Mouse (Mus musculus): Measurements from ENCODE around the gene Dnm3. TPM values are rescaled to one million over a fixed set of nuclear protein-coding genes. Genes with fewer than 3 reads are reported as not detected.
A peak's percentile ranks its signal among the peaks of the same experiment; 100 is the strongest.

Dnm3 gene
- 10 to 100 TPM; 11.6 to 18.1 TPM for total RNA-seq (2021)
- 3.3 and 3.8 TPM in 2 replicates for polyA plus RNA-seq (2012; rRNA removed)
- long read RNA-seq, partial matches to known transcripts = 5 of 14 reads
- long read RNA-seq, other reads (novel, unspliced or antisense) = 9 of 14 reads

DNA sequence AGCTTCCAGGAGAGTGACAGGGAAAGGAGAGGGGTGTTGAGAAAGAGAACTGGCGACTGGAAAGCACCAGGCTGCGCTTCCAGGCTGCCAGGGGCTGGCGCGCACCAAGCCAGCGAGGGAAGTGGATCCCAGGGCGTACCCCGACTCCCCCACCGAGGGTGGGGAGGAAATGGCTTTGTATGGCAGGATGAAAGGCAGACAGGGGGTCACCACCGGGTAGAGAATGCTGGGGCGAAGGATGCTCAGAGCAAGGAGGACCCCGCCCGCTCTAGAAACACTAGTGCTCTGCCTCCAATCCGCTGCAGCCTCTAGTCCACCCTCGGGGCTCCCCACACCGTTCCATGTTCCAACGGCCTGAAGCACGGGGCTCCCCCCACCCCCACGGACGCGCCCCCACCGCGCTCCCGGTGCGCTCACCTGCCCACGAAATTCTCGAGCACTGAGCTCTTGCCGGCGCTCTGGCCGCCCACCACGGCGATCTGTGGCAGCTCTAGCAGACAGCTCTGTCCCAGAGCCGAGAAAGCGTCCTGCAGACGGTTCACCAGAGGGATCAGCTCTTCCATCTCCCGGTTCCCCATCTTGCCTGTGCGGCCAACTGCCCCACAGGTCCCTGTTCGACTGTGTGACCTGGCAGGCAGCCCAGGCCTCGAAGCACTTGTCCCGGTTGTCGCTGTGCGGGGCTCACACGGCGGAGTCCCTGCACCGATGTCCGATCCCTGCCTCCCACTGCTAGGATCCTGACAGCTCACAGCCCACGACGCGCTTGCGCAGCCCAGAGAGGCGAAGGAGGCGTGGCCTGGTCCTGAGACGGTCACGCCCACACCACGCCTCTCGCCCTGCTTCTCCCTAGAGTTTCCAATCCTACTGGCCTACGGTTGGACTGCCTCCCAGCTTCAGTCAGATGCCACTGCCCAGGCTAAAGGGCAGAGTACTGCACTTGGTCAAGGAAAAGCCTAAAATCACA, at the start of gene Dnm3:
Dnm3 (minus strand) TSS at position 789 of the 964 bp plus-strand sequence.
- peak; percentile 95 for DNase-seq

GRCm38 (mm10) chr1:162515116-162515515, 37.3 kb upstream of the Dnm3 start:
- no peak for DNase-seq

DNA sequence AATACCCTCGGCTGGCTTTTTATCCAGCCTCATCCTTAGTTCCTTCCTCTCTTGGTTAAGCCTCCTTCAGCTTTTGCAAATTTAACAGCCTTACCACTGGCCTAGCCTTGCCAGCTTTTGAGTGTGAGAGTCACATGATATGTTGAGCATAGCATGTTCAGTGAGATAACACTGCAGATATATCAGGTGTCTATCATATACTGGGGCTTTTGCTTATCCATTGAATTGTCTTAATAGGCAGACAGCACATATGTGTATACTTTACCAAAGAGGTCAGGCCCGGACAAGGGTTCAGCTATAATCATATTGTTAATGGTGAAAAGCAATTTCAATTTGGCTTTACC, 32.2 kb upstream of the Dnm3 start:
- no peak for DNase-seq

GRCm38 (mm10) chr1:162509329-162510012, 31.6 kb upstream of the Dnm3 start:
- peak; percentile 85 for DNase-seq

DNA sequence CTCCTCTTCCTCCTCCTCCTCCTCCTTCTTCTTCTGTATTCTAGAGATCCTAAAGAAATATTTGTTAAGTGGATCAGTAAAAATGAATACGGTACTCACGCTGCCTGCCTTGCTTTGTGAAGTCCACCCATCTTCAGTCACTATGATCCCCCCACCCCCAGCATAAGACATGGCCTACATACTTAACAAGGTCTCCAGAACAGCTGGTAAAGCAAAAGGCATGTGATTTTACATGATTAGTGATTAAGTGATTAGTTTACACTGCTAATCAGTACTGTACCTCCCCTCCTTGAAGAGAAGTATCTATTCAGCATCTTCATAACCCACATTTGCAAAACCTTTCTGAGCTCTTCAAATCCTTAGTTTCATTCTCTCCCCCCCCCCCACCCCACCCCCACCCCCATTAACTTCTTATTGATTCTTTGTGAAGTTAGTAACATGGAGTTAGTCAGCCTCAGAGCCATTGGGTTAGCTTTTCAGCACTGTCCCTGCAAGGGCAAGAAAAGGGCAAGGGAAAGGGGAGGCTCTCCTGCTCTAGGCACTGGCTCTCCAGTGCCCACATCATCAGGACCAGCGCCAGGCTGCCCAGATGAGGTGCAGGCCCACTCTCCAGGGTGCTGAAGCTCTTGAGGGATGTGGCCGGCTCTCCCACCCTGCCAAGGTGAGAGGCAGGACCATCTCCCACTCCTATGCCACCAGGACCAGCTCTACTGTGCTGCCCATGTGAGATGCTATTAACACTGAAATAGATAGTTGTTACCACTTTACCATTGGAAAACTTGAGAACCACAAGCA, 30.6 kb upstream of the Dnm3 start:
- no peak for DNase-seq

DNA sequence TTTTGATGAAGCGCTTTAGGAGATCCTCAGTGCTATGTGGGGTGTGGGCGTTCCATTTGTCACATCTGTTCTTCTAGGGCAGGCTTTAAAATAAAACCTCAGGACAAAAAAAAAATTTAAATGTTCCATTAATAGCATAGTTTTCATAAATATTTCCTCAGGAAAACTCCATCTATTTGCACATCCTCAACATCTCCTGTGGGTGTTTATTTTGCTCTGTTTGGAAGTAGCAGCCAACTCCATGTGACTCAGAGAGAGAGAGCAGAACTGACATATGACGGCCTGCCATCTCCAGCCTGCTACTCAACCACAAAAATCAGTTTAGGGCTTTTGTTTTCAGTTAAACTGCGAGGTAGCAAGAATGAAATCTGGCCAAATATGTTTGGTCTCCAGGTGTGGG, 28.7 kb upstream of the Dnm3 start:
- DNase-seq = no peak

GRCm38 (mm10) chr1:162505649-162506048, 27.8 kb upstream of the Dnm3 start:
- no peak for DNase-seq

- DNase-seq = peak; percentile 6
Measured at GRCm38 (mm10) chr1:162476531-162477080, 1.2 kb downstream of the Dnm3 start.

DNA sequence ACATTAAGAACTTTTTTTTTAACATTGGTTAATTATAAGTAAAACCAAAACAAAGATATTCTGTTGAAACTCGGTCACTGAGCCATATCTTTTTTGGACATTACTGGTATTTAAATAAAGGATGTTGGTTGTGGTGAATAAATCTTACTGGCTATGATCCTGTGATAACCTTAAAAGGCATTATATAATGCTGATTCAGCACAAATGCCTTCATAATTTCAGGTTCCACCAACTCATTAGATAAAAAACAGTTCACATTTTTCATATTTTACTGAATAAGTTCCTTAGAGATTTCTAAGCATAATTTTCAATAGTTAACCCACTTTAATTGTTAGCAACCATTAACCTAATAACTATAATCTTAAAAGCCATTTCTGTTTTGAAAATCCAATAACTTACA, 4.9 kb downstream of the Dnm3 start:
- DNase-seq = no peak

- no peak for DNase-seq
Measured at GRCm38 (mm10) chr1:162471089-162471488, 6.7 kb downstream of the Dnm3 start.

DNA sequence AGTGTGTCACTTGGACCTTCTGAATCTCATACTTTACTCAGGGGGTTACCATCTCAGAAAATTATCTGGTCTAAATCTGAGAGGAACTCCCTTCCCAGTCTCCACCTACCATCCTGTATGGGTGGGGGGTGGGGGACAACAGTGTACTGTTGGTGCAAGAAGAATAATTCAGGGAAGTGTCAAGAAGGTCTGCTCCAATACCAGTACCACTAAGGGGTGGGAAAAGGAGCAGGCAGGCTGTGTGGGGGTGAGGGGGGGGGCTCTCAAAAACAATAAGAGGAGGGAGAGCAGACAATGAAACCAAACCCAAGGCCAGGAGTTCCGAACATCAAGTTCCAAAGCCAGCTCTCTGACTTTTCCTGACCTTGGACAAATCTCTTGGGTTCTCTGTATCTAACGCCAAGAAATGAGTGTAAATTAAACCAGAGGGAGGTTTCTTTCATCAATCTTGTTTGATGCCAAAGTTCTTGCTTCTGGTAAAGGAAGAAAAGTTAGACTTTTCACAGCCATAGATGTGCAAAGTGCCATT, 8.0 kb downstream of the Dnm3 start:
- no peak for DNase-seq

GRCm38 (mm10) chr1:162463676-162464075, 14.2 kb downstream of the Dnm3 start:
- DNase-seq = no peak

DNA sequence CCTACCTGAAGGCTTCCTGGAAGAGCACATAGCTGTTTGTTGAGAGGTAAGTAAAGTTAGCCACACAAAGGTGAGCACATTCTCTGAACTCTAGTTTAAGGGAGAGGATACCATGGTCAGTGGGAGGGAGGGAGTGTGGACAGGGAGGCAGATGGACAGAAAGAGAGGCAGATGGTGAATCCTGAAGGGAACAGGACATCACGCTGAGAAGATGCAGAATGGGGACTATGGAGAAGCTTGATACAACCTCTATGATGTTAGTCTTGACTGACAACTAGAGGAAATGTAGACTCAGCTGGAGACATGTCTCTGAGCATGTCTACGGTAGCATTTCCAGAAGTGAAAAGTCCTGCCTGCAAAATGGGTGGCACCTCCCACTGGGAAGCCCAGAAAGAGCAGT, 19.1 kb downstream of the Dnm3 start:
- no peak for DNase-seq

- DNase-seq = no peak
Measured at GRCm38 (mm10) chr1:162456861-162457260, 21.0 kb downstream of the Dnm3 start.

DNA sequence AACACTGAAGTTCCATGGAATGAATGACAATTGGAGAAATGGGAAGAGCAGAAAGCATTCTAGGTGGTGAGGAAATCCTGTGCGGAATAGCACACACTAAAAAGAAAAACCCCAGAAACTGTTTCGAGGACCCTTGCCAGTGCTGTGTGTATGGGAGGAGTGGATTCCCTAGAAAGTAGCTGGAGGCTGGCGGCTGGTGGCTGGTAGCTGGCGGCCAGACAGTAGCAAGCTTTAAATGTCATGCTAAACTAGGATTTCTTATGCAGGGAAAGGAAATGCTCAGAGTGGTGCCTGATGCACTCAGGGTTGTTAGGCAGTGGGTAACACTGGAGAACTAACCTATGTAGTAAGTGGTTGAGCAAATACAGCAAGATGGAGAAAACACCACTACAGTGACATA, 21.4 kb downstream of the Dnm3 start:
- DNase-seq = no peak

DNA sequence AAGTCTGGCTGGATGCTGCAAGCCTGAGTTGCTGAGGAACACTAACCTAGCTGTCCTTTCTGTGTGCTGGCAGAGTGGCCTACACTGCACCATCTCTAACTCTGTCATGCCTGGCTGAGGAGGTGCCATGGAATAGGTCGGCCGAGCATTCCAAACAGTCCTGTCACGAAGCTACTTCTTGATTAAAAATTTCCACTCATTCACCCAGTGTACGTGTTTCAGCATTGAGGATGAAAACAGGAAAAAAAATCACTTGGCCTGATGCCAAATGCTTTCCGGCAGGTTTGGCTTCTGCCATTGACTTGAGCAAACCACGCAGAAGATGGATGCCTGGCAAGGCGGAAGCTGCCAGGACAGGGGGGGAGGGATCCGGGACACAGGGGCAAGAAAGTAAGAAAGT, 24.3 kb downstream of the Dnm3 start:
- peak; percentile 47 for DNase-seq

DNA sequence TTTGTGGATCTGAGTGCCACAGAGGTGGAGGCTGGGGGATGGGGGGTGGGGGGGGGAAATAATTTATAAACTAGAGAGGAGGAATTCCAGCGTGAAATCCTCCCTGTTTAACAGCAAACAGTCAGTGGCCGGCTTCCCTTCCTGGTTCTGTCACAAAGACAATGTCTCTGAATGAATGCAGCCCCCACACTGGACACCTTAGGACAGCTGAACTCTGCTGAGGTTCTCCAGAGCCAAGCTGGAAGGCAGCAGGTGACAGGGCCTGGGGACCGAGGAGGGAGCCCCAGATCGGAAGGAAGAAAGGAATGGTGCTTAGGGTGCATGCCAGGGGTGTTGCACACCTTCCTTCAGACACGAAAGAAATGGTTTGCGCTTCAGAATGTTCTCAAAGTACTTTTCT, 24.8 kb downstream of the Dnm3 start:
- no peak for DNase-seq

DNA sequence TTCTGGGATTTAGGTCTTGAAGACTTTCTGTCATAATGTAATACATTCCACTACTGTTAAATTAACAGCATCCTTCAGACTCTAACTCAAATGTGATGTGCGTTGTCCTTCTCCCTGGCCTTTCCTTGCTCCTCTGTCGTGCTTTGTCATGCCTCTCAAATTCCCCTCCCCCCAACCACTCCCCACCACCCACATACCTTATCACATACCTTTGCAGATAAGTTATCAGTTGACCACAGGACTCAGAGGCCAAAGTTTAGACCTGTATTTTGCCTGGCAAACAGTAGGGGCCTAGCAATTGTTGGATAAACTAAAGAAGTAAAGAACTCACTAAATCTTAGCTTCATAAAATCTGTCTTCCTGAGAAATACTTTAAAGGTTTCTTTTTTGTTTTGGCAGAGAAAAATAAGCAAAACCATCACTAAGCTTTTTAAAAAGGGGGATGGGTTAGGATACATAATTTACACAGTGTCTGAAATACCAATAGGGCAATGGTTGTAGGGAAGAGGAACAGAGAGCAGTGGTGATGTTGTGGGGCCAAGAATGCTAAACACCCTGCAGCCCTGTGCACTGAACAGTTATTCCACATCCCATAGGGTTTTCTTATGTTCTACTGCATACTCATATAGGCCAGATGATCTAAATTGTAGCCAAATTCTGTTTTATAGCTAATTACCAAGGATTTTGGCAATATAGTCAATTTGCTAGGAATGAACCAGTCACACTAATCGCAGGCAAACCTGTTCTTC, 28.5 kb downstream of the Dnm3 start:
- DNase-seq = no peak

- no peak for DNase-seq
Measured at GRCm38 (mm10) chr1:162444805-162445204, 33.0 kb downstream of the Dnm3 start.

- DNase-seq = no peak
Measured at GRCm38 (mm10) chr1:162439576-162439975, 38.3 kb downstream of the Dnm3 start.

GRCm38 (mm10) chr1:162436672-162437071, 41.2 kb downstream of the Dnm3 start:
- no peak for DNase-seq

Measured in adrenal gland, adult 2 months (tissue).